Mouse (Mus musculus) testis, adult 2 months (tissue): ENCODE measurements around the gene Ddx39.

Experiments used
- CTCF ChIP-seq: fragments of 200-500 bp; IDR thresholded peaks from 2 replicates; pipeline ENCODE4 v1.5.1; 2012; ENCODE audit warnings: low read depth, mild to moderate bottlenecking, inconsistent platforms, low read length, moderate library complexity; ENCODE audit not compliant: control insufficient read depth, insufficient read depth, insufficient replicate concordance
- POLR2A ChIP-seq: fragments of 200-500 bp; IDR thresholded peaks from 2 replicates; pipeline ENCODE4 v1.6.1; 2012; ENCODE audit warnings: low read depth, mild to moderate bottlenecking, inconsistent platforms, low read length, moderate library complexity; ENCODE audit not compliant: control insufficient read depth

DNA sequence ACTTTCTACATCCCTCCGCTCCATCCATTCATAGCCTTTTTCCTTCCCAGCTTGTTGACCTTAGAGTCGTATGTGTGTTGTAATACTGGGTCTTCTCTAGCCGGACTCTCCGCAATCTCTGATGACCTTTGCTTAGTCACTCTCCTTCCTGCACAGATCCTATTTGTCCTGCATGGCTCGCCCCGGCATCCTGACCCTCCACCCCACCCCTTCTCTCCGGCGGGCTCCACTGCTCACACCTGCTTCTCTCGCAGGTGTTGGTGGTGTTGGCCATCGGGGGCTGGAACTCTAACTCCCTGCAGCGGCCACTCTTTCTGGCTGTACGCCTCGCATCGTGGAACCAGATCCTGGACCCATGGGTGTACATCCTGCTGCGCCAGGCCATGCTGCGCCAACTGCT is 46.0 kb upstream of the Ddx39 start:
- TF ChIP-seq POLR2A (no peak), CTCF (no peak)
